Mouse (Mus musculus) intestine, embryonic 14.5 days (tissue): ENCODE measurements around the gene Ifnl3. TPM values are rescaled to one million over a fixed set of nuclear protein-coding genes. Genes with fewer than 3 reads are reported as not detected.
A peak's percentile ranks its signal among the peaks of the same experiment; 100 is the strongest.

Source experiments
- ATAC-seq: fragments of 200-750 bp; cut with Nextera tagmentation; replicated peaks from 2 replicates; pipeline ENCODE4 v1.8.0; 2017; ENCODE audit warnings: low read depth, moderate number of reproducible peaks, moderate TSS enrichment, moderate library complexity; ENCODE audit not compliant: low FRiP score, low TSS enrichment
- DNase-seq: peaks from one replicate; pipeline ENCODE4 v3.0.0-alpha.2; 2018; ENCODE audit warnings: low spot score
- H3K27ac ChIP-seq: fragments of 300-500 bp; sonication (generic); 2 replicates; pipeline ENCODE4 v1.5.1; 2014; ENCODE audit warnings: low read depth, mild to moderate bottlenecking, control low read depth
- H3K27me3 ChIP-seq: fragments of 300-500 bp; sonication (generic); replicated peaks from 2 replicates; pipeline ENCODE4 v1.6.1; 2014; ENCODE audit warnings: low read length, control low read depth; ENCODE audit not compliant: control insufficient read depth, insufficient read depth
- H3K36me3 ChIP-seq: fragments of 300-500 bp; sonication (generic); 2 replicates; pipeline ENCODE4 v1.6.1; 2014; ENCODE audit warnings: low read length, control low read depth; ENCODE audit not compliant: control insufficient read depth, insufficient read depth
- H3K4me1 ChIP-seq: fragments of 300-500 bp; sonication (generic); replicated peaks from 2 replicates; pipeline ENCODE4 v1.6.1; 2014; ENCODE audit warnings: low read length, control low read depth, mixed read lengths; ENCODE audit not compliant: control insufficient read depth, insufficient read depth
- H3K4me2 ChIP-seq: fragments of 300-500 bp; sonication (generic); 2 replicates; pipeline ENCODE4 v1.6.1; 2014; ENCODE audit warnings: low read length
- H3K4me3 ChIP-seq: fragments of 300-500 bp; sonication (generic); 2 replicates; pipeline ENCODE4 v1.5.1; 2014; ENCODE audit warnings: low read depth, low read length, control low read depth, mixed read lengths
- H3K9ac ChIP-seq: fragments of 300-500 bp; sonication (generic); 2 replicates; pipeline ENCODE4 v1.6.1; 2014; ENCODE audit warnings: mild to moderate bottlenecking, low read length
- H3K9me3 ChIP-seq: fragments of 300-500 bp; sonication (generic); 2 replicates; pipeline ENCODE4 v1.6.1; 2016; ENCODE audit warnings: low read length, control low read depth; ENCODE audit not compliant: control insufficient read depth
- WGBS: fragments of 180-500 bp; shearing (Covaris S2); extraction: QIAGEN DNeasy Blood & Tissue Kit; methylation state at CpG from one replicate; pipeline ENCODE4 v1.1.7; 2014; 5-methylcytosine and 5-hydroxymethylcytosine counted together
- polyA plus RNA-seq: library from polyadenylated mRNA; unstranded; fragments of >200 nt; fragmentation: Nextera tagmentation; extraction: Ambion mirVana; gene quantifications from 2 replicates; pipeline ENCODE4 v1.2.1, GENCODE M21; 2014

The Ifnl3 gene
- polyA plus RNA-seq, 1 experiment from 2014 or later, result not detected

- WGBS, result 85% methylated on average over 5 of the region's 5 CpGs
- Histone ChIP-seq H3K4me1 (peaks cover 5% of the 10 kb centered on the region; the same call in 1 of the 2 replicates), H3K27me3 (no peaks in the 10 kb centered on the region), H3K4me2 (no peak overlapping the region), H3K36me3 (peaks cover 95% of the 10 kb centered on the region), H3K27ac (no peak overlapping the region), H3K4me3 (no peak overlapping the region), H3K9me3 (no peaks in the 10 kb centered on the region), H3K9ac (no peak overlapping the region)
- no peak for ATAC-seq
- no peak for DNase-seq
These were observed 42.8 kb downstream of the Ifnl3 start for GRCm38 (mm10) chr7:28565407-28565806.

- Histone ChIP-seq H3K27ac (no peak overlapping the region), H3K9ac (no peak overlapping the region), H3K4me3 (no peak overlapping the region), H3K4me2 (no peak overlapping the region), H3K27me3 (no peaks in the 10 kb centered on the region), H3K36me3 (peaks cover 73% of the 10 kb centered on the region), H3K4me1 (peaks cover 24% of the 10 kb centered on the region; the same call in 1 of the 2 replicates), H3K9me3 (no peaks in the 10 kb centered on the region)
- ATAC-seq (no peak), DNase-seq (no peak)
- 93% methylated on average over 4 of the region's 4 CpGs for WGBS
These were observed 44.9 kb downstream of the Ifnl3 start for GRCm38 (mm10) chr7:28567539-28567938.

- no peak for ATAC-seq
These were observed 45.6 kb downstream of the Ifnl3 start for GRCm38 (mm10) chr7:28568253-28568652.

GRCm38 (mm10) chr7:28570291-28570981 lies 47.8 kb downstream of the Ifnl3 start:
- Histone ChIP-seq H3K4me2 (peak overlapping the region; percentile 18), H3K27ac (peak overlapping the region; percentile 77), H3K4me1 (peaks cover 30% of the 10 kb centered on the region; the same call in 1 of the 2 replicates), H3K9me3 (no peaks in the 10 kb centered on the region), H3K9ac (no peak overlapping the region), H3K27me3 (no peaks in the 10 kb centered on the region), H3K4me3 (no peak overlapping the region), H3K36me3 (peaks cover 46% of the 10 kb centered on the region)
- DNase-seq (peak; percentile 84), ATAC-seq (peak; percentile 65)
- WGBS, result 65% methylated on average over 12 of the region's 12 CpGs

More at GRCm38 (mm10) chr7:28568253-28568652, 45.6 kb downstream of the Ifnl3 start:
- Histone ChIP-seq H3K36me3 (peaks cover 66% of the 10 kb centered on the region), H3K27ac (no peak overlapping the region), H3K9me3 (no peaks in the 10 kb centered on the region), H3K4me3 (no peak overlapping the region), H3K4me1 (peaks cover 27% of the 10 kb centered on the region; the same call in 1 of the 2 replicates), H3K27me3 (no peaks in the 10 kb centered on the region), H3K4me2 (no peak overlapping the region), H3K9ac (no peak overlapping the region)
- peak; percentile 83 for DNase-seq

GRCm38 (mm10) chr7:28570982-28571682 lies 48.5 kb downstream of the Ifnl3 start:
- ATAC-seq (no peak), DNase-seq (no peak)
- WGBS, result 25% methylated on average over 5 of the region's 5 CpGs
- Histone ChIP-seq H3K4me2 (no peak overlapping the region), H3K27me3 (no peaks in the 10 kb centered on the region), H3K27ac (peak overlapping the region; percentile 77), H3K4me3 (no peak overlapping the region), H3K4me1 (peaks cover 30% of the 10 kb centered on the region; the same call in 1 of the 2 replicates), H3K9me3 (no peaks in the 10 kb centered on the region), H3K36me3 (peaks cover 39% of the 10 kb centered on the region), H3K9ac (no peak overlapping the region)

GRCm38 (mm10) chr7:28572689-28573088 lies 50.1 kb downstream of the Ifnl3 start:
- peaks cover 24% of the 10 kb centered on the region for H3K36me3 ChIP-seq
- no peak overlapping the region for H3K27ac ChIP-seq
- DNase-seq, result no peak
- ATAC-seq, result no peak
- H3K4me3 ChIP-seq, result no peak overlapping the region
- no peak overlapping the region for H3K9ac ChIP-seq
- H3K4me1 ChIP-seq, result peaks cover 38% of the 10 kb centered on the region
- no peaks in the 10 kb centered on the region for H3K27me3 ChIP-seq
- 71% methylated on average over 5 of the region's 5 CpGs for WGBS
- H3K4me2 ChIP-seq, result no peak overlapping the region
- H3K9me3 ChIP-seq, result no peaks in the 10 kb centered on the region

- 86% methylated on average over 3 of the region's 3 CpGs for WGBS
- Histone ChIP-seq H3K9ac (no peak overlapping the region), H3K27ac (no peak overlapping the region), H3K36me3 (peaks cover 18% of the 10 kb centered on the region), H3K4me2 (no peak overlapping the region), H3K4me1 (peaks cover 40% of the 10 kb centered on the region), H3K27me3 (no peaks in the 10 kb centered on the region), H3K4me3 (no peak overlapping the region), H3K9me3 (no peaks in the 10 kb centered on the region)
- no peak for DNase-seq
- ATAC-seq, result no peak
These were observed 50.6 kb downstream of the Ifnl3 start for GRCm38 (mm10) chr7:28573236-28573635.
